Mouse (Mus musculus) midbrain, postnatal 0 days (tissue): Measurements from ENCODE around the gene Spred1. TPM values are rescaled to one million over a fixed set of nuclear protein-coding genes. Genes with fewer than 3 reads are reported as not detected.

Experiments
- ATAC-seq: fragments of 200-750 bp; cut with Nextera tagmentation; 2 replicates; pipeline ENCODE4 v1.8.0; 2017; ENCODE audit warnings: moderate number of reproducible peaks, mild to moderate bottlenecking, moderate TSS enrichment, moderate library complexity; ENCODE audit not compliant: low FRiP score
- DNase-seq: peaks from one replicate; pipeline ENCODE4 v3.0.0-alpha.2; 2015; ENCODE audit warnings: low spot score
- H3K27ac ChIP-seq: fragments of 300-500 bp; sonication (generic); 2 replicates; pipeline ENCODE4 v1.5.1; 2014; ENCODE audit warnings: low read depth, mild to moderate bottlenecking, low read length, mixed read lengths
- H3K27me3 ChIP-seq: fragments of 300-500 bp; sonication (generic); 2 replicates; pipeline ENCODE4 v1.6.1; 2014; ENCODE audit warnings: low read length, control low read depth, mixed read lengths; ENCODE audit not compliant: insufficient read depth
- H3K36me3 ChIP-seq: fragments of 300-500 bp; sonication (generic); 2 replicates; pipeline ENCODE4 v1.6.1; 2014; ENCODE audit warnings: low read length, control low read depth, mixed read lengths; ENCODE audit not compliant: insufficient read depth
- H3K4me1 ChIP-seq: fragments of 300-500 bp; sonication (generic); 2 replicates; pipeline ENCODE4 v1.6.1; 2014; ENCODE audit warnings: mild to moderate bottlenecking, control low read depth, antibody characterized with exemption, low read length, mixed read lengths; ENCODE audit not compliant: insufficient read depth
- H3K4me2 ChIP-seq: fragments of 300-500 bp; sonication (generic); 2 replicates; pipeline ENCODE4 v1.6.1; 2014; ENCODE audit warnings: low read depth, mild to moderate bottlenecking, low read length, mixed read lengths; ENCODE audit not compliant: poor library complexity, severe bottlenecking
- H3K4me3 ChIP-seq: fragments of 300-500 bp; sonication (generic); 2 replicates; pipeline ENCODE4 v1.5.1; 2014; ENCODE audit warnings: low read depth, mild to moderate bottlenecking, low read length, moderate library complexity
- H3K9ac ChIP-seq: fragments of 300-500 bp; sonication (generic); replicated peaks from 2 replicates; pipeline ENCODE4 v1.6.1; 2014; ENCODE audit warnings: mild to moderate bottlenecking, low read length, moderate library complexity, mixed read lengths; ENCODE audit not compliant: poor library complexity, severe bottlenecking
- H3K9me3 ChIP-seq: fragments of 300-500 bp; sonication (generic); 2 replicates; pipeline ENCODE4 v1.6.1; 2016; ENCODE audit warnings: low read length, control low read depth
- CTCF ChIP-seq: IDR thresholded peaks from 2 replicates; pipeline ENCODE4 v1.5.1; 2016; ENCODE audit warnings: antibody characterized with exemption, mild to moderate bottlenecking
- whole genome bisulfite sequencing: fragments of 180-500 bp; shearing (Covaris S2); extraction: QIAGEN DNeasy Blood & Tissue Kit; methylation state at CpG from one replicate; pipeline ENCODE4 v1.1.7; 2014; 5-methylcytosine and 5-hydroxymethylcytosine counted together
- microRNA counts: library from miRNA; unstranded; fragments of <30 nt; microRNA quantifications from one replicate; lab custom pipeline; 2015
- microRNA-seq: library from miRNA; unstranded; fragments of <30 nt; microRNA quantifications from one replicate; pipeline ENCODE4, GENCODE M21; 2016; ENCODE audit warnings: borderline number of aligned reads
- polyA plus RNA-seq: library from polyadenylated mRNA; unstranded; fragments of >200 nt; fragmentation: Nextera tagmentation; extraction: Ambion mirVana; gene quantifications from 2 replicates; pipeline ENCODE4 v1.2.1, GENCODE M21; 2015
- total RNA-seq: library from RNA; depleted of rRNA; stranded (reverse); fragments of >200 nt; gene quantifications from 2 replicates; pipeline ENCODE4 v1.2.3, GENCODE M21; 2014; rRNA removed

Spred1 gene
- total and polyA plus RNA-seq, 2 experiments from 2014 or later = 12.9 to 46.7 TPM

DNA sequence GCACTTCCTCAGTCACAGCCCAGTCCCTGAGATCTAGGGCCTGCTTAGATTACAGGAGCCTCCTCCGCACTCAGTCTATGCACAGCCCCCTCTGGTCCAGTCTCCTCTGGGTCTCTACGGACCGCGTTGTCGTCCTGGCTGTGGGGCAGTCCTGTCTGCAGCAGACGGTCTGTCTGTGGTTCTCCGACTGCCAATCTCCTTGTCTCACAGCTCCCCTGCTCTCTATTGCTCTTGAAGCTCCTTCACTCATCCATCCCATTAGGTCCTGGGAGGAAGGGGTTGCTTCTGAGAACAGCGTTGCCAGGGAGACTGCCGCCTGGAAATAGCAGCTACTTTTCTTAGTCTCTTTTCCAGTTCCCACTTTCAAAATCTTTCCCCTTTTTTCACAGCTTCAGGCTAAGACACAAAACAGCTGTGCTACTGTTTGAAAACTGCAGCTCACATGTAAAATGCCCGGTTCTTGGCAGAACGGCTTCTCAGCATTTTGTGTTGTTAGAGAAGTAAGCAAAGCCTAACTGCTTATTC lies 107.5 kb downstream of the Spred1 start:
- Histone ChIP-seq H3K27me3 (no peaks in the 10 kb centered on the region), H3K36me3 (no peaks in the 10 kb centered on the region), H3K4me3 (0 out of 2 replicates have a peak overlapping the region, but pooled peaks have one; percentile 3), H3K4me2 (peak overlapping the region; percentile 39), H3K27ac (peak overlapping the region; percentile 47), H3K9ac (0 out of 2 replicates have a peak overlapping the region, but pooled peaks have one; percentile 8), H3K4me1 (peaks cover 6% of the 10 kb centered on the region; the same call in 1 of the 2 replicates), H3K9me3 (no peaks in the 10 kb centered on the region)
- peak; percentile 43 for DNase-seq
- WGBS = 19% methylated on average over 11 of the region's 11 CpGs
- TF ChIP-seq CTCF = no peak
- ATAC-seq = peak; percentile 78

- DNase-seq = no peak
- H3K4me3 ChIP-seq = no peak overlapping the region
- H3K9ac ChIP-seq = no peak overlapping the region
- peaks cover 6% of the 10 kb centered on the region; the same call in 1 of the 2 replicates for H3K4me1 ChIP-seq
- H3K27ac ChIP-seq = no peak overlapping the region
- TF ChIP-seq CTCF = no peak
- H3K4me2 ChIP-seq = no peak overlapping the region
- WGBS = 65% methylated on average over 7 of the region's 7 CpGs
- no peaks in the 10 kb centered on the region for H3K9me3 ChIP-seq
- no peak for ATAC-seq
- H3K36me3 ChIP-seq = no peaks in the 10 kb centered on the region
- no peaks in the 10 kb centered on the region for H3K27me3 ChIP-seq
Measured at GRCm38 (mm10) chr2:117230261-117230660, 109.1 kb downstream of the Spred1 start.

- Histone ChIP-seq H3K9ac (no peak overlapping the region), H3K4me1 (peaks cover 6% of the 10 kb centered on the region; the same call in 1 of the 2 replicates), H3K36me3 (no peaks in the 10 kb centered on the region), H3K27ac (no peak overlapping the region), H3K27me3 (no peaks in the 10 kb centered on the region), H3K4me2 (peak overlapping the region; percentile 24; the same call in 1 of the 2 replicates), H3K9me3 (no peaks in the 10 kb centered on the region), H3K4me3 (no peak overlapping the region)
- ATAC-seq = peak; percentile 83; the same call in 1 of the 2 replicates
- peak; percentile 95 for TF ChIP-seq CTCF
- peak; percentile 88 for DNase-seq
- WGBS = 11% methylated on average over 13 of the region's 13 CpGs
Measured at GRCm38 (mm10) chr2:117231257-117231656, 110.1 kb downstream of the Spred1 start.

MicroRNAs within 50 kb of the gene (microRNA counts, 519-probe panel; counts per million panel counts)
- 3,046 counts per million, percentile 70 among the panel's probes with 10 or more counts for microRNA mmu-miR-674 (lab: Ali Mortazavi, UCI)

Small RNAs within 50 kb of the gene (microRNA-seq; reads per million reads assigned to microRNA genes)
- gene Mir674 = 693 reads per million, percentile 71 among the genes with 10 or more reads in this experiment

Other genes with a start within 250 kb of the Spred1 start
- gene Tmco5, start 242.7 kb upstream of the Spred1 start, total RNA-seq = not detected in 2 replicates
- not detected in 2 replicates for gene Tmco5, start 242.7 kb upstream of the Spred1 start, polyA plus RNA-seq
- 9.8 and 12.4 TPM in 2 replicates for gene Fam98b, start 128.4 kb downstream of the Spred1 start, total RNA-seq
- gene Fam98b, start 128.4 kb downstream of the Spred1 start, polyA plus RNA-seq = 6.8 and 10.0 TPM in 2 replicates
- 5.4 and 6.6 TPM in 2 replicates for gene Rasgrp1, start 221.6 kb downstream of the Spred1 start, total RNA-seq
- gene Rasgrp1, start 221.6 kb downstream of the Spred1 start, polyA plus RNA-seq = 3.1 and 3.5 TPM in 2 replicates